Mouse (Mus musculus): ENCODE measurements around the gene Trim9. TPM values are rescaled to one million over a fixed set of nuclear protein-coding genes. Genes with fewer than 3 reads are reported as not detected.

Trim9 gene
- polyA plus RNA-seq, 1 experiment from 2014 or later: 1.5 TPM

GRCm38 (mm10) chr12:70247683-70248474 lies 99.5 kb downstream of the Trim9 start:
- no peak overlapping the region for H3K4me3 ChIP-seq
- no peak overlapping the region for H3K4me2 ChIP-seq
- 56% methylated on average over 15 of the region's 15 CpGs for WGBS
- H3K36me3 ChIP-seq: no peaks in the 10 kb centered on the region
- H3K9ac ChIP-seq: no peak overlapping the region
- no peaks in the 10 kb centered on the region for H3K27me3 ChIP-seq
- ATAC-seq (ENCODE audit: insufficient number of reproducible peaks, insufficient read depth, low FRiP score, low TSS enrichment, low read depth): no peak
- peaks cover 18% of the 10 kb centered on the region for H3K4me1 ChIP-seq
- no peaks in the 10 kb centered on the region for H3K9me3 ChIP-seq
- H3K27ac ChIP-seq: no peak overlapping the region

- Histone ChIP-seq H3K4me3 (no peak overlapping the region), H3K9me3 (no peaks in the 10 kb centered on the region), H3K36me3 (no peaks in the 10 kb centered on the region), H3K4me1 (no peaks in the 10 kb centered on the region), H3K4me2 (no peak overlapping the region), H3K9ac (no peak overlapping the region), H3K27ac (no peak overlapping the region), H3K27me3 (no peaks in the 10 kb centered on the region)
- 59% methylated on average over 7 of the region's 7 CpGs for WGBS
- no peak for ATAC-seq (ENCODE audit: insufficient number of reproducible peaks, insufficient read depth, low FRiP score, low TSS enrichment, low read depth)
Measured at GRCm38 (mm10) chr12:70242550-70242949, 104.9 kb downstream of the Trim9 start.

GRCm38 (mm10) chr12:70239741-70240140 lies 107.7 kb downstream of the Trim9 start:
- ATAC-seq (ENCODE audit: insufficient number of reproducible peaks, insufficient read depth, low FRiP score, low TSS enrichment, low read depth): no peak
- WGBS: 79% methylated on average over 5 of the region's 5 CpGs
- peaks cover 3% of the 10 kb centered on the region for H3K4me1 ChIP-seq

GRCm38 (mm10) chr12:70238604-70239003 lies 108.8 kb downstream of the Trim9 start:
- 62% methylated on average over 8 of the region's 8 CpGs for WGBS
- no peak for ATAC-seq (ENCODE audit: insufficient number of reproducible peaks, insufficient read depth, low FRiP score, low TSS enrichment, low read depth)

More at GRCm38 (mm10) chr12:70239741-70240140, 107.7 kb downstream of the Trim9 start:
- H3K4me2 ChIP-seq: no peak overlapping the region
- H3K27me3 ChIP-seq: no peaks in the 10 kb centered on the region
- H3K36me3 ChIP-seq: no peaks in the 10 kb centered on the region
- H3K9ac ChIP-seq: no peak overlapping the region
- H3K9me3 ChIP-seq: no peaks in the 10 kb centered on the region
- no peak overlapping the region for H3K27ac ChIP-seq
- H3K4me3 ChIP-seq: no peak overlapping the region

GRCm38 (mm10) chr12:70234938-70235484 lies 112.4 kb downstream of the Trim9 start:
- no peaks in the 10 kb centered on the region for H3K9me3 ChIP-seq
- no peak overlapping the region for H3K27ac ChIP-seq
- peaks cover 4% of the 10 kb centered on the region for H3K4me1 ChIP-seq
- peak overlapping the region; percentile 41 for H3K4me3 ChIP-seq
- no peaks in the 10 kb centered on the region for H3K36me3 ChIP-seq
- H3K9ac ChIP-seq: peak overlapping the region; percentile 64
- WGBS: 3% methylated on average over 13 of the region's 13 CpGs
- H3K4me2 ChIP-seq: peak overlapping the region; percentile 71
- peak; percentile 63; the same call in 1 of the 2 replicates for ATAC-seq (ENCODE audit: insufficient number of reproducible peaks, insufficient read depth, low FRiP score, low TSS enrichment, low read depth)
- no peaks in the 10 kb centered on the region for H3K27me3 ChIP-seq

More at GRCm38 (mm10) chr12:70238604-70239003, 108.8 kb downstream of the Trim9 start:
- Histone ChIP-seq H3K27ac (no peak overlapping the region), H3K4me2 (no peak overlapping the region), H3K4me3 (no peak overlapping the region), H3K27me3 (no peaks in the 10 kb centered on the region), H3K9ac (no peak overlapping the region), H3K36me3 (no peaks in the 10 kb centered on the region), H3K9me3 (no peaks in the 10 kb centered on the region), H3K4me1 (peaks cover 4% of the 10 kb centered on the region)

- Histone ChIP-seq H3K4me3 (no peak overlapping the region), H3K27ac (no peak overlapping the region), H3K9me3 (no peaks in the 10 kb centered on the region), H3K27me3 (no peaks in the 10 kb centered on the region), H3K4me1 (peaks cover 4% of the 10 kb centered on the region), H3K4me2 (peak overlapping the region; percentile 71; the same call in 1 of the 2 replicates), H3K36me3 (no peaks in the 10 kb centered on the region), H3K9ac (no peak overlapping the region)
- no peak for ATAC-seq (ENCODE audit: insufficient number of reproducible peaks, insufficient read depth, low FRiP score, low TSS enrichment, low read depth)
- 14% methylated on average over 6 of the region's 6 CpGs for whole genome bisulfite sequencing
Measured at GRCm38 (mm10) chr12:70234411-70234810, 113.0 kb downstream of the Trim9 start.

- H3K9ac ChIP-seq: no peak overlapping the region
- H3K4me3 ChIP-seq: no peak overlapping the region
- no peaks in the 10 kb centered on the region for H3K9me3 ChIP-seq
- no peak overlapping the region for H3K4me2 ChIP-seq
- 77% methylated on average over 6 of the region's 6 CpGs for WGBS
- no peak for ATAC-seq (ENCODE audit: insufficient number of reproducible peaks, insufficient read depth, low FRiP score, low TSS enrichment, low read depth)
- H3K4me1 ChIP-seq: peaks cover 4% of the 10 kb centered on the region
- H3K36me3 ChIP-seq: no peaks in the 10 kb centered on the region
- no peaks in the 10 kb centered on the region for H3K27me3 ChIP-seq
- no peak overlapping the region for H3K27ac ChIP-seq
Measured at GRCm38 (mm10) chr12:70233637-70234315, 113.6 kb downstream of the Trim9 start.

- Histone ChIP-seq H3K36me3 (no peaks in the 10 kb centered on the region), H3K9me3 (no peaks in the 10 kb centered on the region), H3K27ac (no peak overlapping the region), H3K4me3 (no peak overlapping the region), H3K4me2 (no peak overlapping the region), H3K4me1 (peaks cover 9% of the 10 kb centered on the region), H3K9ac (no peak overlapping the region), H3K27me3 (no peaks in the 10 kb centered on the region)
- ATAC-seq (ENCODE audit: insufficient number of reproducible peaks, insufficient read depth, low FRiP score, low TSS enrichment, low read depth): no peak
- 46% methylated on average over 5 of the region's 5 CpGs for WGBS
Measured at GRCm38 (mm10) chr12:70232020-70232544, 115.3 kb downstream of the Trim9 start.

GRCm38 (mm10) chr12:70231294-70231693 lies 116.1 kb downstream of the Trim9 start, which contains the start of gene Pygl:
Gene Pygl, minus strand, starts transcription at chr12:70231488.
- Histone ChIP-seq H3K27me3 (no peaks in the 10 kb centered on the region), H3K9ac (no peak within 1 kb of the TSS), H3K4me1 (peaks cover 17% of the 10 kb centered on the region), H3K4me2 (no peak within 1 kb of the TSS), H3K9me3 (no peaks in the 10 kb centered on the region), H3K27ac (0 out of 2 replicates have a peak within 1 kb of the TSS, but pooled peaks have one; percentile 16), H3K4me3 (no peak within 1 kb of the TSS), H3K36me3 (no peaks in the 10 kb centered on the region)
- ATAC-seq (ENCODE audit: insufficient number of reproducible peaks, insufficient read depth, low FRiP score, low TSS enrichment, low read depth): no peak
- WGBS: 70% methylated on average over 2 of the region's 2 CpGs

- 68% methylated on average over 11 of the region's 11 CpGs for WGBS
- H3K9ac ChIP-seq: no peak overlapping the region
- H3K9me3 ChIP-seq: no peaks in the 10 kb centered on the region
- H3K4me3 ChIP-seq: peak overlapping the region; percentile 57; the same call in 1 of the 2 replicates
- no peak overlapping the region for H3K27ac ChIP-seq
- ATAC-seq (ENCODE audit: insufficient number of reproducible peaks, insufficient read depth, low FRiP score, low TSS enrichment, low read depth): no peak
- peaks cover 13% of the 10 kb centered on the region for H3K4me1 ChIP-seq
- no peaks in the 10 kb centered on the region for H3K36me3 ChIP-seq
- H3K4me2 ChIP-seq: peak overlapping the region; percentile 93
- no peaks in the 10 kb centered on the region for H3K27me3 ChIP-seq
Measured at GRCm38 (mm10) chr12:70228155-70228554, 119.3 kb downstream of the Trim9 start.

- ATAC-seq (ENCODE audit: insufficient number of reproducible peaks, insufficient read depth, low FRiP score, low TSS enrichment, low read depth): peak; percentile 82
- peak overlapping the region; percentile 57 for H3K4me3 ChIP-seq
- H3K9me3 ChIP-seq: no peaks in the 10 kb centered on the region
- H3K4me2 ChIP-seq: peak overlapping the region; percentile 93
- no peaks in the 10 kb centered on the region for H3K27me3 ChIP-seq
- 1% methylated on average over 52 of the region's 52 CpGs for WGBS
- peak overlapping the region; percentile 76 for H3K9ac ChIP-seq
- no peaks in the 10 kb centered on the region for H3K36me3 ChIP-seq
- no peak overlapping the region for H3K27ac ChIP-seq
- H3K4me1 ChIP-seq: peaks cover 13% of the 10 kb centered on the region
Measured at GRCm38 (mm10) chr12:70227121-70227932, 120.1 kb downstream of the Trim9 start.
